Mouse (Mus musculus) kidney, adult 9 months (tissue): ENCODE data around the gene Cdh13.

Source experiments
- DNase-seq: peaks from one replicate; pipeline ENCODE4 v3.0.0; 2022

Cdh13 gene

GRCm38 (mm10) chr8:118384314-118384713 lies 100.8 kb downstream of the Cdh13 start:
- no peak for DNase-seq

DNA sequence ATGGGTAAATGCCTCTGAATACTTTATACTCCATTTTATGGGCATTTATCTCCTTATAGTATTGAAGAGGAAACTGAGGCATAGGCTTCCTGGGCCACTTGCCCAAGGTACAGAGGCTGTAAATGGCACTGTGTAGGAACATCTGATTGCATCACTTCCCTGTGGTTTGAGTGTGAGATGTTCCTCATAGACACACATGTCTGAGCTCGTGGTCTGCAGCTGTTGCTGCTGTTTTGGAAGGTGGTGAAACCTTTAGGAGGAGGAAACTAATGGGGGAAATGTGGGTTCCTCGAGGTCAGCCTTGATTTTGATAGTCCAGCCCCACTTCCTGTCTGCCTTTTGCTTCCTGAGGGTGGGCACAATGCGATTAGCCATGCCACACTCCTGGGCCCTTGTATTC lies 105.9 kb downstream of the Cdh13 start:
- no peak for DNase-seq

- DNase-seq: peak; percentile 39
Observed at GRCm38 (mm10) chr8:118393909-118394650, 110.5 kb downstream of the Cdh13 start.

DNA sequence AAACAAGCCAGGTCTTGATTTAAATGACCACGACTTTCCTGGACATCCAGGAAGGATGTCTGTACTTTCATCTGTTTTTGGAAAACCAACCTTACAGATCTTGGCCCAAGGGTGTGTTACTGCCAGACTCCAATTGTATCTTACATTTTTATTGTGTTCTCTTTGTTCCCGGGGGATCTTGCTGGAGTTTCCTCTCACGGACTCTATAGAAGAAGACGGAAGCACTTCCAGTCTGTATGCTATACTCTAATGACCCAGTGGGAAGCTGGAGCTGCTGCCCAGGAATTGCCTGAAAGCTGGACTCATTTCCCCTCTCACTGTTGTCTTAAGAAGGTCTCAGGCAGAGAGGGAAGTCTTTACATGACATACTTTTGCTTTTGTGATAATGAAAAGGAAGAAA lies 111.6 kb downstream of the Cdh13 start:
- no peak for DNase-seq

DNA sequence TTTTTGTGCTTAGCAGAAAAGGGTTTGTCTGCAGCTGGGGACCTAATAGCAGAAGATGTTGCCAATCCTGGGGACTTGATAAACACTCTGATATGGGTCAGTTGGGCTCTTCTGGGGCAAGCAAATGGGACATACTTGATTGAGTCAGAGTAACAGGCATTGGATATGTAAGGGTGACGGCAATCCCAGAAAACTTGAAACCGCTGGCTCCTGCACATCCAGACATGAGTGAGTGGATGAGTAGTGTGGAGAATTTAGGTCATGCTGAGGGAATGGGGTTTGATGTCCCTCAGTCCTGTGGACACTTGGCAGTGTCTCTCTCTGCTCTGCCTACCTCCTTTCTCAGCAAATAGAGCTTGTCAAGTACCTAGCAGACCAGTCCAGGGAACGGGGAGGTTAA lies 121.3 kb downstream of the Cdh13 start:
- DNase-seq: no peak

DNA sequence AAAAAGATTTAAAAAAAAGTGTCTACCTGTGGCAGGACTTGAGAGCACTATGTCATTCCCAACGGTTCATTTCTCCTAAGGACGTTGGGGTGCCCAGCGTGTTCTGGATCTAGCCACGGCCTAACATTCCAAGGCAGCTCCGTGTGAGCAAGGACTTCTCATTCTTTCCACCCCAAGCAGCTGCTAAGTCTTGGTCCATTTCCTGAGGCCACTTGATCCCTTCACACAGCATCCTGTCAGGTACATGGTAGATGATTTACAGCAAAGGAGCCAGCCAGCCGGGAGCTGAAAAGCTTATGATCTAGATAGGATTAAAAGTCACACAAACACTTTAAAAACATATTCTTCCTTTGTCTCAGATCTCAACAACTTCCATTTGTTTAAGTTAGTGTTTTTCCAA lies 123.8 kb downstream of the Cdh13 start:
- DNase-seq: peak; percentile 76

DNA sequence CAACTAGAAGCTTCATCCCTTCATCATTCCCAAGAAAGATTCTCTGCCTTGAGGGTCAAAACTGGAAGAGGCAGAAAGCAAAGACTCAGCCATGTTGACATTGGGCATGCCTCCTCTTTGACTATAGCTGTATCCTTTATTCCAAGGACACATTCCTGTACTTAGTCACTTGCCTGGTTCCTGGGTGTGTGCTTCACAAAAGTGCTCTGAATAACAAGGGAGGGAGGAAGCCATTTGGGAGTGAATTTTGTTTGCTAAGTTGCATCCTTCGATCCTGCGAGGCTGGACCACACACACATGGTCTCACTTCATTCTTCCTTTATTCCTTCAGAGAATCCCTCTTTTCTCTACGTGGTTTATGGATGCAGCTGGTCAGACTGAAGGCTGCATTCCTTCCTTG lies 125.9 kb downstream of the Cdh13 start:
- no peak for DNase-seq

DNA sequence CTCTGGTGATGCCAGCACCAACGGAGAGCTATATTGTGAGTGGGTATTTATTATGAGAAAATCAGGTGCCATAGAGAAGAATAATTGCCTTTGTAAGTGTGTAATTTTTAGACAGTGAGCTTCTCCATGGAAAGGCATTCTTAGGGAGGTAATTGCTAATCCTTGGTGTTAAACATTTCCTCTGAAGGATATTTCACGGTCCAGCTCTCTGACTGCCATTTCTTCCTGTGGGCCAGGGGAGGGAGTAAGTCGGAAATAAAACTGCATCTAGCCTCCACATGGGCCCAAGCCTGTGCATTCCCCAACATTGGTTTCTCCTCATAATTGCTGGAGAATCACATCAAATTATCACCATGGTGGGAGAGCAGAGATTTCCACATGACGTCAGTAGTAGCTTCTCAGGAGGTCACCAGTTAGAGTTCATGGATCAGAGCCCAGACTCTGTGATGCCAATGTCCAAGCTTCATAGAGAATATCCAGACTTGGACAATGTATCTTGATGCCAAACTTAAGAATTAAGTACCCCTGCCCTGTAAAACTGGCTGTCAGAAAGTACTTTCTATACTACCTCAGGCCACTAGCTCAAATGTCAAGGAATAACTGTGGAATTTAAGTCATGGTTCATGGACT lies 126.9 kb downstream of the Cdh13 start:
- DNase-seq: peak; percentile 57

GRCm38 (mm10) chr8:118415672-118416071 lies 132.1 kb downstream of the Cdh13 start:
- DNase-seq: no peak

DNA sequence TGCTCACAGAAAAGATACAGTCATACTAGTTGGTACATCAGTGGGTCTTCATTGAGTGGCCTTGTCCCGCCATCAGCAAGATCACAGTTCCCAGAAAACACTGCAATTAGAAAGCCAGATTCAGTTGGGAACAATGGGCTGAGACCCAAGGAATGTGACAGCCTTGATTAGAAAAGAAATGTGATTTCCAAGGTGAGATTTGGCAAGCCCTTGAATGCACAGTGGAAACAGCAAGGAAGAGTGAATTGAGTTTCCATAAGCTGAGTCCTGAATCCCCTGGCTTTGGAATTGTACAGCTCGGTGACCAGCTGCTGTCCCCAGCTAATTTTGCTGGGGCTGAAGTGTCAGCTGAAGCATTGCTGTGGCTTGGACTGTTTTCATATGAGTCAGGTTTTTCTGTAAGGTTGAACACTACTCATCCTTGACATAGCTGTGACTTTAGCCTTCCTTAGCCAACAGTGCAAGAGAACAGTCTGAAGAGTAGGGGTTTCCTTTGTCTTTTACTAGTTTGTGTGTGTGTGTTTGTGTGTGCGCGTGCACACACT lies 133.3 kb downstream of the Cdh13 start:
- no peak for DNase-seq

DNA sequence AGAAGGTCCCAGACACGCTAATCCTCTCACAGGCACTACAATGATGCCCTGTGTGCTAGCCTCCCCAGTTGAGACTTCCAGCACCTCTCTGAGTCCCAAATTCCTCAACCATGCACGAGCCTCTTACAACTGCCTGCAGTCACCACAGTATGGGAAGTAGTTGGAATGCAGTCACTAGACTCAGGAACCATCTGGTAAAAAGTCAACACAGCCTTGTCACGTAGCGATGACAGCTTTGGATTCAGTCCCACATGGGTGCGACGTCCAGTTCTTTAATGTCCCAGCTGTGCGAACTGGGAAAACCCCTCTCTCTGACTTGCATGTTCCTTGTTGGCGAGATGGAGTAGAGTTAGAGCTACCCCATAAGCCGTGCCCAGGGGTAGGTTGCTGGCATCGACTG lies 139.1 kb downstream of the Cdh13 start:
- DNase-seq: no peak

DNA sequence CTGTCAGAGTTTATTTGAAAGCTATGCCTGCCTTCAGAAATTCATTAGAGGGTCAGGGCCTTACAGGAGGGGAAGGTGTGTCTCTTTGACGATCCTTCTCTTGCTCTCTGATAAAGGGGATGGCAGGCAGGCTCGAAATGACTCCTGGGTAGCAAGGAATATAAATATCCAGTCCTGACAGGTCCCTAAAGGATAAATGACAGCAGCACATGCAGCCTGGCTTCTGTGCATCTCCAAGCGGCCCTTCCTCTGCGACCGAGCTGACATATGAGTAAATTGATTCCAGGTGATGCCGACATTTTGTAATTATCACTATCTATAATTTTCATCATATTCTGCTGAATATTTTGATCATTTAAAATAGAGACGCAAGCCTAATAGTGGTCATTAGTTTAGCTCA lies 145.4 kb downstream of the Cdh13 start:
- DNase-seq: no peak

- no peak for DNase-seq
Observed at GRCm38 (mm10) chr8:118431731-118432440, 148.4 kb downstream of the Cdh13 start.

DNA sequence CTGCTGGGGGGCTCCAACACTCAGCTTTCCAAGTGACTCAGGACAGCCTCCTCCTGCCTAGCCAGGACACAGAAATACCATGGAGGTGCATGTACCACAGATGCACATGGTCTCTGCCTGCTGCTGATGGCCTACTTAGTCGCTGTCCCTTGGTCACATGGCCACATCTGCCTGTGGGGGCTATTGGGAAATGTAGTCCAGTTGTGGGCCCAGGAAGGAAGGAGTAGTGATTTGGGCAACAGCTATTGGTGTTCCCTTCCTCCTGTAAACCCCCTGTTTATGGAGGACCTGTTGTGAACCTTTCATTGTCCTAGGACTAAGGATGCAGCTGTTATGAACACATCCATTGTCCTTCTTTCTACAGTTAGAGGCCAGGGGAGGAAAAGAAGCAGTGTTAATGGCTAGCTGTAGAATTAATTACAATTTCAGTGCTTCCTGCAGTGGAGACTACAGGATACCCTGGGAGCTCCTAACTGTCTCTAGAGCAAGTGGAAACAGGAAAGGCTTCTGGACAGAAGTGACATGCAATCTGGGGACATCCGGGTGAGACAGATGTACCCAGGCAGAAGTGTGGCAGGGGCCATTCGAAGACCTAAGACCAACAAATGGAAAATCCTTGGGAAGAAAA lies 150.1 kb downstream of the Cdh13 start:
- no peak for DNase-seq

GRCm38 (mm10) chr8:118436751-118437150 lies 153.2 kb downstream of the Cdh13 start:
- DNase-seq: no peak

- DNase-seq: no peak
Observed at GRCm38 (mm10) chr8:118437152-118437551, 153.6 kb downstream of the Cdh13 start.

DNA sequence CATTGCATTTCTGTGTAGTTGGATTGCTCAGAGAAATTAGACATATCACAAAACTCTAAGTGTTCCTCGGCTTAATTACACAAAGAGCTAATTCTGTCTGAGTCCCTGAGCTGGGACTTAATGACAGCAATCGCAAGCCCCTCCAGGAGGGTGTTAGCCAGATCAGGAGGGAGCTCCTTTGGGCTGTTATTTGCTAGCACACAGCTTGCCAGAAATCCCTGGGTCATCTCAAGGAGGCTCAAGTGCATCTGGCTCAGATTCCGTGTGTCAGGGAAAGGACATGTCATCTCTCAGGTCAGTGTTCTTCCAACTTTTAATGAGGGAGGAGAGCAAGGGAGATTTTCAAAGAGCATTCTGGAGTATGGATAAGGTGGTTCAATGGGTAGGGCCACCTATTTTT lies 154.3 kb downstream of the Cdh13 start:
- no peak for DNase-seq

DNA sequence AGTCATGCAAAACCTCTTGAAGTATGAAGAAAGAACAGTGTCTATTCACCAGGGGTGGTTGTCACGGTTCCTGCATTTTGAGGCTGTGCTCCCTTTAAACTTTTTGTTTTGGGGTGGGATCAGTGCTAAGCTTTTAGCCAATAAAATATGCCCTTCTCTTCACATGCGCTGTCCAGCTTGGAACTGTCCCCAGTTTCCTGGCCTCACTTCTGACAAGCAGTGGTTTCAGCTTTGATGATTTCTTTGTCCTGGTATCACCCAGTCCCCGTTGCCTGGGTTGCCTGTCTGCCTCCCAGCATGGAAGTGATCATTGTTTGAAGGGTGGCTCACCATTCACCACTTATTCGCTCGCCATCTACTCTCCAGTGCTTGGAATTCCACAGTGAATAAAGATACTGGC lies 156.3 kb downstream of the Cdh13 start:
- DNase-seq: no peak

DNA sequence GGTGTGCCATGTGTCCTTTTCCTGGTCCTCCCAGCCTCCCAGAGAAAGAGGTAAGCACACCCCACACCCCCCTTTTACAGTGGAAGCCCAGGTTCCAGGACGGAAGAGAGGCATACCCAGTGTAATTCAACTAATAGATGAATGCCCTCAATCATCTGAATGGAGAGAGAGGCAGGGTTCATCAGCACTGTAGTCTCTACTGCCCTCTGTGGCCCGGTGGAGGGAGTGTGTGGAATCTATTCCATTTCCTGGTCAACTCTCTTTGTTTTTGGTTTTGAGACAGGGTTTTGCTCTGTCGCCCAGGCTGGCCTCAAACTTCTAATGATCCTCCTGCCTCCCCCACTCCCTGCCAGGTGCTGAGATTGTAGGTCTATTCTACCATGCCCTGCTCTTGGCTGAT lies 159.8 kb downstream of the Cdh13 start:
- DNase-seq: peak; percentile 30

DNA sequence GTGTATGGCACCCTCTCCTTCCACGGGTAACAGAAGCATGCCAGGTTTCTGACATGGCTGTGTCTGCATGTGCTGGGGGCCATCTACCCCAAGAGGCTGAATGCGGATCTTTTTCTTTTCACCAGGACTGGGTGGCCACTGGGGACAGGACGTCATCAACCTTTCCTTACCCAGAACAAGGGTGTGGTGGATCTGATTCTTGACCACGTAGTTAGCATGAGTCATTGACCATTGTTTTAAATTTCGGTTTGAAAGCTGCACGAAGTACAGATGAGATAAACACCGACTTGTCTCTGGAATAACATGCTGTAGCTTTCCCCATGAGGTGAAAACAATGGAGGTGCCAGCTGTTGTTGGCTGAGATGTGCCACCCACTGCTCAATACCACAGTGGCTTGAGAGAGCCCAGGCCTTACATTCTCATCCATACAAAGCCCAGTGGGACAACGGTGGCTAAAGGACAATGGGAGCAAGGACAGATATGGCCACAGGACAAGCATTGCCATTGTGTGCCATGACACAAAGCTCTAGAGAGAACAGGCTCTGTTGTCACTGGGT lies 161.2 kb downstream of the Cdh13 start:
- DNase-seq: no peak

DNA sequence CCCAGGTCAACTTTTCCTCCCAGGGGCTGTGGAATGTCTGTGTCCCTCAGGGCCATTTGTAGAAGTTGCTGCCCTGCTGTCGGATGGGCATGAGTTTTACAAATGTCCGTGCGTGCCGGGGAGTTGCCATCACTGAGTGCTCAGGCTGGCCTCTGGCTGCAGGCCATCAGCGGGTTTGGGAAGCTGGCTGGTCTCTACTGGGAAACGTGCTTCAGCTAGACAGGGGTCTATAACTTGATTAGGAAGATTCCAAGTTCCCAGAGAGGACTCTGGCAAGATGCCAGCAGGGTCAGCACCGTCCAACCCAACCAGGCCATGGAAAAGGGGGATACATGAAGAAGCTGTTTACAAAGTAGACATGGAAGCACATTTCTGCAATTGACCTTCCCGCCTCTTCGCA lies 163.0 kb downstream of the Cdh13 start:
- DNase-seq: no peak

GRCm38 (mm10) chr8:118448011-118448410 lies 164.5 kb downstream of the Cdh13 start:
- no peak for DNase-seq
